Mouse (Mus musculus) embryonic facial prominence, embryonic 12.5 days (tissue): Measurements from ENCODE around the gene Furin. TPM values are rescaled to one million over a fixed set of nuclear protein-coding genes. Genes with fewer than 3 reads are reported as not detected.

Source experiments
- ATAC-seq: fragments of 200-750 bp; cut with Nextera tagmentation; 2 replicates; pipeline ENCODE4 v1.8.0; 2017; ENCODE audit not compliant: insufficient number of reproducible peaks, insufficient read depth, low FRiP score, low TSS enrichment
- H3K27ac ChIP-seq: fragments of 300-500 bp; sonication (generic); 2 replicates; pipeline ENCODE4 v1.5.1; 2016; ENCODE audit warnings: mild to moderate bottlenecking
- H3K27me3 ChIP-seq: fragments of 300-500 bp; sonication (generic); 2 replicates; pipeline ENCODE4 v1.6.1; 2016; ENCODE audit warnings: mild to moderate bottlenecking, moderate library complexity
- H3K36me3 ChIP-seq: fragments of 300-500 bp; sonication (generic); 2 replicates; pipeline ENCODE4 v1.6.1; 2016; ENCODE audit warnings: mild to moderate bottlenecking
- H3K4me1 ChIP-seq: fragments of 300-500 bp; sonication (generic); 2 replicates; pipeline ENCODE4 v1.6.1; 2016
- H3K4me2 ChIP-seq: fragments of 300-500 bp; sonication (generic); replicated peaks from 2 replicates; pipeline ENCODE4 v1.6.1; 2016; ENCODE audit warnings: mild to moderate bottlenecking, moderate library complexity
- H3K4me3 ChIP-seq: fragments of 300-500 bp; sonication (generic); 2 replicates; pipeline ENCODE4 v1.5.1; 2016; ENCODE audit warnings: mild to moderate bottlenecking
- H3K9ac ChIP-seq: fragments of 300-500 bp; sonication (generic); 2 replicates; pipeline ENCODE4 v1.6.1; 2016; ENCODE audit warnings: mild to moderate bottlenecking, moderate library complexity
- H3K9me3 ChIP-seq: fragments of 300-500 bp; sonication (generic); 2 replicates; pipeline ENCODE4 v1.6.1; 2016; ENCODE audit warnings: mild to moderate bottlenecking, moderate library complexity
- WGBS: fragments of 180-500 bp; shearing (Covaris S2); methylation state at CpG from one replicate; pipeline ENCODE4 v1.1.7; 2016; 5-methylcytosine and 5-hydroxymethylcytosine counted together
- polyA plus RNA-seq: library from polyadenylated mRNA; unstranded; fragments of >200 nt; fragmentation: Nextera tagmentation; extraction: Ambion mirVana; gene quantifications from 2 replicates; pipeline ENCODE4 v1.2.1, GENCODE M21; 2016

Furin gene
- polyA plus RNA-seq, 1 experiment from 2014 or later = 9.7 TPM

DNA sequence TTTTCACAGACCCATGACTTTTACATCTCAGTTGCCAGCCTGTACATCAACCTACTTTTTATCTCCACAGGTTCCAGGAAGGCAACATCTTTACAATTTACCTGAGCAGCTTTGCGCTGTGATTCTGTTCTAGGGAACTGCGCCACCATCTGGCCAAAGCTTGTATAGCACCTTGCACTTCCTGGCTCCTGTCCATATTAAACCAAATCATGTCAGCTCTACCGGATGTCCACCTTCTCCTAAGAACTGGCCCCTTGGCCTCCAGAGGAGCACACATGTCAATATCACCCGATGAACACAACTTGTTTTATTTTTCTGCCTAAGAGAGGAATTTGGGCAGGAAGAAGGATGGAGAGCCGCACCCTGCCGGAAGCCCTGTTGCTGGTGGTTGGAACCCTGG is 27.8 kb downstream of the Furin start:
- no peaks in the 10 kb centered on the region for H3K4me1 ChIP-seq
- H3K9ac ChIP-seq = no peak overlapping the region
- no peaks in the 10 kb centered on the region for H3K9me3 ChIP-seq
- no peak overlapping the region for H3K27ac ChIP-seq
- H3K4me3 ChIP-seq = no peak overlapping the region
- ATAC-seq = no peak
- H3K27me3 ChIP-seq = no peaks in the 10 kb centered on the region
- 38% methylated on average over 6 of the region's 6 CpGs for WGBS
- H3K4me2 ChIP-seq = no peak overlapping the region
- H3K36me3 ChIP-seq = 0 out of 2 replicates have a peak, but pooled peaks cover 3% of the 10 kb centered on the region

- Histone ChIP-seq H3K4me2 (no peak overlapping the region), H3K36me3 (0 out of 2 replicates have a peak, but pooled peaks cover 3% of the 10 kb centered on the region), H3K4me3 (no peak overlapping the region), H3K27me3 (no peaks in the 10 kb centered on the region), H3K4me1 (no peaks in the 10 kb centered on the region), H3K27ac (no peak overlapping the region), H3K9ac (no peak overlapping the region), H3K9me3 (no peaks in the 10 kb centered on the region)
- WGBS = 85% methylated on average over 10 of the region's 10 CpGs
- no peak for ATAC-seq
These were observed 29.0 kb downstream of the Furin start for GRCm38 (mm10) chr7:80376192-80376591.

DNA sequence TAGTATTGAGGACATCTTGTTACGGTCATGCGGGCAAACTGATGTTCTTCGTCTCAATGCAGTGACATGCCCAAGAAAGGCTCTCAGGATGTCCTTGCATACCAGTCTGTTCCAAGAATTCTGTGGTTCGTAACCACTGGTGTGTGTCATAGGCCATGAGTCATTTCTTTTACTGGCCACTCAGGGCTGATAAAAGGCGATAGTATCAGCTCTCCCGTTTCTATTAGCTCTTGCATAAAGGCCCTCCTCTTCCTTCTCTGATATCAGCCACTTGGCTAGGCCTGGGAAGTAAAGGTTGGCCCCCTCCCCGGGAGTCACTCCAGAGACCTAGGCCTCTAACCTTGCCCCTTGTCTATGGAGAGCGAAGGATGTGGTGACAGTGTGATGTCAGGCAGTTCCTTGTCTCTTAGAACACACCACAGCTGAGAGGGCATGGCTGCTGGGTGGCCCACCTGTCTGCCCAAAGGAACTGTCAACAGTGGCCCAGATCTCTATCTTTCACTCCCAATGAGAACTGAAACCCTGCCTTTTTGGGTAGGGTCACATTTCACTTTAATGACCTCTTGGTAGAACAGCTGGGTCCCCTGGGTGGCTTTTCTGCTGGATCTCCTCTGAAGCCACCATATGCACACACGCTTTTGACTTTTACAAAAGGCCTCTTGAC is 29.7 kb downstream of the Furin start:
- WGBS = 77% methylated on average over 9 of the region's 9 CpGs

DNA sequence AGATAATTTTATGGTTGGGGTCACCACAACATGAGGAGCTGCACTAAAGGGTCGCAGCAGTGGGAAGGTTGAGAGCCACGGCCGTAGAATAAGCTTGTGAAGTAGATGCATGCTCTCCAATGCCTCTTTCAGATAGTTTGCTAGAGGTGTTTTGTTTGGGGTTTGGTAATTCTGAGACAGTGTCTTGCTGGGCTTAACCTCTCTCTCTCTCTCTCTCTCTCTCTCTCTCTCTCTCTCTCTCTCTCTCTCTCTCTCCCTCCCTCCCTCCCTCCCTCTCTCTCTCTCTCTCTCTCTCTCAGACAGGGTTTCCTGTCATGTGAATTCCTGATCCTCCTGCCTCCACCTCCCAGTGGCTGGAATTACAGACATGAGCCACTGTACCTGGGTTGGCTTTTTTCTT is 30.5 kb downstream of the Furin start:
- Histone ChIP-seq H3K4me3 (no peak overlapping the region), H3K9ac (no peak overlapping the region), H3K27me3 (no peaks in the 10 kb centered on the region), H3K9me3 (no peaks in the 10 kb centered on the region), H3K27ac (no peak overlapping the region), H3K36me3 (0 out of 2 replicates have a peak, but pooled peaks cover 3% of the 10 kb centered on the region), H3K4me2 (no peak overlapping the region), H3K4me1 (peaks cover 6% of the 10 kb centered on the region)
- ATAC-seq = no peak
- WGBS = 81% methylated on average over 3 of the region's 3 CpGs

More for the DNA sequence above, 29.7 kb downstream of the Furin start:
- no peaks in the 10 kb centered on the region; the same call in 1 of the 2 replicates for H3K4me1 ChIP-seq
- no peak overlapping the region for H3K4me2 ChIP-seq
- H3K9ac ChIP-seq = no peak overlapping the region
- H3K27me3 ChIP-seq = no peaks in the 10 kb centered on the region
- 0 out of 2 replicates have a peak, but pooled peaks cover 3% of the 10 kb centered on the region for H3K36me3 ChIP-seq
- no peak for ATAC-seq
- H3K4me3 ChIP-seq = no peak overlapping the region
- H3K9me3 ChIP-seq = no peaks in the 10 kb centered on the region
- H3K27ac ChIP-seq = no peak overlapping the region

DNA sequence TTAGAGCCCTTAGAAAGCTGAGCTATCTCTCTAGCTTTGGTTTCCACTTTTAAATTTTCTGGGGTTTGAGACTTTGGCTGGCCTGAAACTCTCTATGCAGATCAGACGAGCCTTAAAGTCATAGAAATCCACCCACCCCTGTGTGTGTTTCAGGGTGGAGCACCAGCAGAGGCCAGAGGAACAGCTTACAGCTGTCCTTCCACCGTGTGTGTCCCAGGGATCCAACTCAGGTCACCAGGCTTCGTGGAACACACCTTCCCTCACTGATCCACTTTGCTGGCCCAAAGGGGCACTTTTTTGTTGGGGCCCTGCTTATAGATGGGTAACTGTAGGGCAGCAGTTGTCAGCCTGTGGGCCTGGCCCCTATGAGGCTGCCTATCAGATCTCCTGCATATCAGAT is 31.0 kb downstream of the Furin start:
- H3K4me3 ChIP-seq = no peak overlapping the region
- H3K27me3 ChIP-seq = no peaks in the 10 kb centered on the region
- peaks cover 11% of the 10 kb centered on the region for H3K4me1 ChIP-seq
- 0 out of 2 replicates have a peak, but pooled peaks cover 3% of the 10 kb centered on the region for H3K36me3 ChIP-seq
- no peak overlapping the region for H3K9ac ChIP-seq
- H3K4me2 ChIP-seq = no peak overlapping the region
- ATAC-seq = no peak
- 62% methylated on average over 3 of the region's 3 CpGs for WGBS
- H3K27ac ChIP-seq = no peak overlapping the region
- H3K9me3 ChIP-seq = no peaks in the 10 kb centered on the region

- 82% methylated on average over 12 of the region's 12 CpGs for WGBS
- Histone ChIP-seq H3K27ac (no peak overlapping the region), H3K9ac (no peak overlapping the region), H3K9me3 (no peaks in the 10 kb centered on the region), H3K36me3 (0 out of 2 replicates have a peak, but pooled peaks cover 3% of the 10 kb centered on the region), H3K4me1 (peaks cover 15% of the 10 kb centered on the region), H3K4me3 (no peak overlapping the region), H3K4me2 (no peak overlapping the region), H3K27me3 (no peaks in the 10 kb centered on the region)
- ATAC-seq = no peak
These were observed 31.4 kb downstream of the Furin start for GRCm38 (mm10) chr7:80373850-80374249.

GRCm38 (mm10) chr7:80373352-80373751 is 31.9 kb downstream of the Furin start:
- no peak for ATAC-seq
- no peak overlapping the region for H3K9ac ChIP-seq
- no peaks in the 10 kb centered on the region for H3K27me3 ChIP-seq
- WGBS = 68% methylated on average over 4 of the region's 4 CpGs
- no peak overlapping the region for H3K4me2 ChIP-seq
- peaks cover 15% of the 10 kb centered on the region for H3K4me1 ChIP-seq
- H3K36me3 ChIP-seq = peaks cover 3% of the 10 kb centered on the region
- no peak overlapping the region for H3K27ac ChIP-seq
- H3K4me3 ChIP-seq = no peak overlapping the region
- H3K9me3 ChIP-seq = no peaks in the 10 kb centered on the region

DNA sequence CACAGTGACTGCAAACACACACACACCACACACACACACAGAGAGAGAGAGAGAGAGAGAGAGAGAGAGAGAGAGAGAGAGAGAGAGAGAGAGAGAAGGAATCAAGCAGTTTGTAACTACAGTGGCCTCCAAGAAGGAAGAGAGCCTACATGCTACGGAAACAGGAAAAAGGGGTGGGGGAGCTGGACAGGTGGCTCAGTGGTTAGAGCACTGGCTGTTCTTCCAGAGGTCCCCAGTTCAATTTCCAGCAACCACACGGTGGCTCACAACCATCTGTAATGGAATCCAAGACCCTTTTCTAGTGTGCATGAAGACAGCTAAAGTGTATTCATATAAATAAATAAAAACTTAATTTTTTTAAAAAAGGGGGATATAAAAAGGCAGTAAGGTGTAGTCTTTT is 32.6 kb downstream of the Furin start:
- Histone ChIP-seq H3K27ac (no peak overlapping the region), H3K4me2 (no peak overlapping the region), H3K4me1 (peaks cover 15% of the 10 kb centered on the region), H3K27me3 (no peaks in the 10 kb centered on the region), H3K4me3 (no peak overlapping the region), H3K9ac (no peak overlapping the region), H3K9me3 (no peaks in the 10 kb centered on the region), H3K36me3 (peaks cover 10% of the 10 kb centered on the region)
- 62% methylated on average over 2 of the region's 2 CpGs for WGBS
- no peak for ATAC-seq

DNA sequence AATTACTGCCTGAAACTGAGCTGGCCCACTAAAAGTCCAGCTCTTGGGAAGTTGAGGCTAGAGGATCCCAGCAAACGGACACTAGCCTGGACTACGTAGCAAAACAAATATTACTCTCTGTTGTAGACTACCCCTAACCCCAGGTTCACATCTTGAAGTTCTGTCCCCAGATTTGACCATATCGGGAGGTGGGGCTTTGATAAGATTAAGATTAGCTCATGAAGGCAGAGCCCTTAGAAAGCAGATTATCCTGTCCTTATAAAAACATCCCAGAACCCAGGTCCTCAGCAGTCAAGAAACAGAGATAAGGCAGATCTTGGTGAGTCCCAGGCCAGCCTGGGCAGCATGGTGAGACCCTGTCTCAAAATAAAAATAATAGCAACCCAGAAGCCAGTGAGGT is 33.1 kb downstream of the Furin start:
- H3K9ac ChIP-seq = no peak overlapping the region
- H3K27ac ChIP-seq = no peak overlapping the region
- no peak overlapping the region for H3K4me3 ChIP-seq
- peaks cover 15% of the 10 kb centered on the region for H3K4me1 ChIP-seq
- H3K9me3 ChIP-seq = no peaks in the 10 kb centered on the region
- peaks cover 15% of the 10 kb centered on the region for H3K36me3 ChIP-seq
- no peak for ATAC-seq
- no peaks in the 10 kb centered on the region for H3K27me3 ChIP-seq
- no peak overlapping the region for H3K4me2 ChIP-seq
- WGBS = 76% methylated on average over 3 of the region's 3 CpGs

DNA sequence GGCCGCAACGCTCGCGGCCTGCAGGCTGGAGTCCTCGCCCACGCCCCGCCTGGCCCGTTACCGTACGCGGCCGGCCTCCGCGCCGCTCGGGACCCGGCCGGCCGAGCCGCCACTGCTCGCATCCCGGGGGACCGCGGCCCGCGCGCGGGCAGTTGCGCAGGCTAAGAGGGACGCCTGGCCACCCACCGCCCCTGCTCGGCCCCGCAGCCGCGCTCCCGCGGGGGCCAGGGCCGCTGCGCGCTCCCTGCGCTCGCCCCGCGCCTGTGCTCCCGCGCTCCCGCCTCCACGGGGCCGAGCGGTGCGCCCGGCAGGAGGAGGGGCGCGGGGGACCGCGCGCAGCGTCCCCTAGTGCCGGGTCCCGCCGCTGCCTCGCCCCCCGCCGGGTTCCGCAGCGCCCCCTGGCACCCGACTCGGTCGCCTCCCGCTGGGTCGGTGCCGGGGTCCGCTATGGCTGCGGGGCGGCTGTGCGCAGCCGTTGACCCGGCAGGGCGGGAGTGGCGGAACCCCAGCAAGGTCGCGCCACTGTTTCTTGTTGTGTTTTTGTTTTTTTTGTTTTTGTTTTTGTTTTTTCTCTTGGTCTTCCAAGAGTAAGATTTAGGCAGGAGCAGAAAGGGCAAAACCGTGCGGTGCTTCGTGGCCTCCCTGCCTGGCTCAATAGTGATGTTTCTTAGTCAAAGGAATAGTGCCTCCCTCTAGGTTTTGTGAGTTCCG is 34.0 kb downstream of the Furin start, which contains the start of gene Man2a2:
TSS of gene Man2a2 (minus strand) at position 335 of the 711 bp plus-strand sequence.
- H3K4me2 ChIP-seq = peak within 1 kb of the TSS; percentile 67
- under 1% methylated on average over 84 of the region's 86 CpGs for WGBS
- peak within 1 kb of the TSS; percentile 81 for H3K9ac ChIP-seq
- peak; percentile 65 for ATAC-seq
- H3K4me3 ChIP-seq = peak within 1 kb of the TSS; percentile 79
- peak within 1 kb of the TSS; percentile 90 for H3K27ac ChIP-seq
- peaks cover 24% of the 10 kb centered on the region for H3K36me3 ChIP-seq
- H3K9me3 ChIP-seq = no peaks in the 10 kb centered on the region
- peaks cover 15% of the 10 kb centered on the region for H3K4me1 ChIP-seq
- no peaks in the 10 kb centered on the region for H3K27me3 ChIP-seq

GRCm38 (mm10) chr7:80370649-80371040 is 34.6 kb downstream of the Furin start:
- peaks cover 15% of the 10 kb centered on the region for H3K4me1 ChIP-seq
- no peaks in the 10 kb centered on the region for H3K9me3 ChIP-seq

GRCm38 (mm10) chr7:80369967-80370431 is 35.2 kb downstream of the Furin start:
- peak overlapping the region; percentile 79 for H3K4me3 ChIP-seq
- no peaks in the 10 kb centered on the region for H3K27me3 ChIP-seq
- no peak for ATAC-seq
- H3K27ac ChIP-seq = peak overlapping the region; percentile 90
- H3K36me3 ChIP-seq = peaks cover 31% of the 10 kb centered on the region
- peaks cover 15% of the 10 kb centered on the region for H3K4me1 ChIP-seq
- H3K9me3 ChIP-seq = no peaks in the 10 kb centered on the region
- 35% methylated on average over 4 of the region's 4 CpGs for WGBS
- peak overlapping the region; percentile 81 for H3K9ac ChIP-seq
- H3K4me2 ChIP-seq = peak overlapping the region; percentile 67

More at GRCm38 (mm10) chr7:80370649-80371040, 34.6 kb downstream of the Furin start:
- under 1% methylated on average over 31 of the region's 31 CpGs for WGBS
- Histone ChIP-seq H3K27ac (peak overlapping the region; percentile 90), H3K27me3 (no peaks in the 10 kb centered on the region), H3K4me3 (peak overlapping the region; percentile 79), H3K36me3 (peaks cover 30% of the 10 kb centered on the region), H3K4me2 (peak overlapping the region; percentile 67), H3K9ac (peak overlapping the region; percentile 81)
- ATAC-seq = no peak
